Mouse (Mus musculus) intestine, postnatal 0 days (tissue): ENCODE results near the gene Trim80. TPM values are rescaled to one million over a fixed set of nuclear protein-coding genes. Genes with fewer than 3 reads are reported as not detected.
A peak's percentile ranks its signal among the peaks of the same experiment; 100 is the strongest.

Experiments
- ATAC-seq: fragments of 200-750 bp; cut with Nextera tagmentation; 2 replicates; pipeline ENCODE4 v1.8.0; 2017; ENCODE audit warnings: mild to moderate bottlenecking, moderate TSS enrichment, moderate library complexity
- H3K27ac ChIP-seq: fragments of 300-500 bp; sonication (generic); 2 replicates; pipeline ENCODE4 v1.5.1; 2014; ENCODE audit warnings: mild to moderate bottlenecking, low read depth, low read length, moderate library complexity
- H3K27me3 ChIP-seq: fragments of 300-500 bp; sonication (generic); replicated peaks from 2 replicates; pipeline ENCODE4 v1.6.1; 2014; ENCODE audit warnings: low read length, mixed read lengths; ENCODE audit not compliant: control insufficient read depth, insufficient read depth
- H3K36me3 ChIP-seq: fragments of 300-500 bp; sonication (generic); 2 replicates; pipeline ENCODE4 v1.6.1; 2014; ENCODE audit warnings: mild to moderate bottlenecking, moderate library complexity; ENCODE audit not compliant: control insufficient read depth, insufficient read depth
- H3K4me1 ChIP-seq: fragments of 300-500 bp; sonication (generic); replicated peaks from 2 replicates; pipeline ENCODE4 v1.6.1; 2014; ENCODE audit warnings: antibody characterized with exemption, low read length, mixed read lengths; ENCODE audit not compliant: control insufficient read depth, insufficient read depth
- H3K4me2 ChIP-seq: fragments of 300-500 bp; sonication (generic); replicated peaks from 2 replicates; pipeline ENCODE4 v1.6.1; 2014; ENCODE audit warnings: low read depth, mild to moderate bottlenecking, moderate library complexity
- H3K4me3 ChIP-seq: fragments of 300-500 bp; sonication (generic); 2 replicates; pipeline ENCODE4 v1.5.1; 2014; ENCODE audit warnings: low read depth, low read length
- H3K9ac ChIP-seq: fragments of 300-500 bp; sonication (generic); 2 replicates; pipeline ENCODE4 v1.6.1; 2014; ENCODE audit warnings: mild to moderate bottlenecking, low read depth, low read length
- H3K9me3 ChIP-seq: fragments of 300-500 bp; sonication (generic); 2 replicates; pipeline ENCODE4 v1.6.1; 2016; ENCODE audit warnings: mixed run types; ENCODE audit not compliant: control insufficient read depth
- CTCF ChIP-seq: sonication (generic); IDR thresholded peaks from 2 replicates; pipeline ENCODE4 v1.5.1; 2016; ENCODE audit warnings: low read depth, mild to moderate bottlenecking, control low read depth, antibody characterized with exemption, moderate library complexity
- WGBS: fragments of 180-500 bp; shearing (Covaris S2); extraction: QIAGEN DNeasy Blood & Tissue Kit; methylation state at CpG from one replicate; pipeline ENCODE4 v1.1.7; 2014; 5-methylcytosine and 5-hydroxymethylcytosine counted together
- polyA plus RNA-seq: library from polyadenylated mRNA; unstranded; fragments of >200 nt; fragmentation: Nextera tagmentation; extraction: Ambion mirVana; gene quantifications from 2 replicates; pipeline ENCODE4 v1.2.1, GENCODE M21; 2015

Gene Trim80
- polyA plus RNA-seq, 1 experiment from 2014 or later, result 1.1 TPM

DNA sequence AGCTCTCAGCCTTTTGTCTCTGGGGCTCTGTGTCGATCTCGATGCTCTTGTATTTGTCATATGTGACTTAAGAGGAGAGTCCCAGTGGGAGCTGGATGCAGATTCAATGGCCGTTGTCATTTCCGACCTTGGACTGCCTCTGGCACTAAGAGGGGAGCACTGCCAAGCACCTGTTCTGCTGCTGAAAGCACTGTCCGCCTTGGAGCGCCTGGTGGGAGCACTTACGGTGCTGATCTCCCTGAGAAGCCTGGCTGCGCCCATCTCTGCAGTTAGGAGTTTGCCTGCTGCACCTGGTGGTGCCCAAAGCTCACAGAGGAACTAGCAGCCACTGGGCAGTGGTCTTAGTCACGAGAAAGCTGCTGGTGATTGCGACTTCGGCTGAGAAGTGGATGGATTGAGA lies 42.9 kb downstream of the Trim80 start:
- ATAC-seq, result no peak
- 76% methylated on average over 11 of the region's 11 CpGs for WGBS
- H3K36me3 ChIP-seq, result peaks cover 16% of the 10 kb centered on the region; the same call in 1 of the 2 replicates
- no peak overlapping the region for H3K4me2 ChIP-seq
- no peak for TF ChIP-seq CTCF
- H3K4me3 ChIP-seq, result no peak overlapping the region
- H3K27me3 ChIP-seq, result no peaks in the 10 kb centered on the region
- no peaks in the 10 kb centered on the region for H3K4me1 ChIP-seq
- H3K9ac ChIP-seq, result no peak overlapping the region
- no peaks in the 10 kb centered on the region for H3K9me3 ChIP-seq
- no peak overlapping the region for H3K27ac ChIP-seq

DNA sequence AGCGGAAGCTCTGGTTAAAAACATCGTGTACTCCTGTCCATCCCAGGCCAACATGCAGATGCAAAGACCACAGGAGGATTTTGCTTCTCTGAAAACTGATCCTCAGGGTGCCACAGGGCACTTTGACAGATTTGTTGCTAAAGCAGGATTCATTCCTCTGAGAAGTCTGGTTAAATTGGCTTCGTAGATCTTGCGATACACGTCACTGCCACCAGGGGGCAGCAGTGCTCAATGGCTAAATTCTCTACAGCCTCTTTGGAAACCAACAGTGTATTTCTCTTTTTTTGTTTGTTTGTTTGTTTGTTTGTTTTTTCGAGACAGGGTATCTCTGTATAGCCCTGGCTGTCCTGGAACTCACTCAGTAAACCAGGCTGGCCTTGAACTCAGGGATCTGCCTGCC lies 43.4 kb downstream of the Trim80 start:
- 19% methylated on average over 6 of the region's 6 CpGs for WGBS

DNA sequence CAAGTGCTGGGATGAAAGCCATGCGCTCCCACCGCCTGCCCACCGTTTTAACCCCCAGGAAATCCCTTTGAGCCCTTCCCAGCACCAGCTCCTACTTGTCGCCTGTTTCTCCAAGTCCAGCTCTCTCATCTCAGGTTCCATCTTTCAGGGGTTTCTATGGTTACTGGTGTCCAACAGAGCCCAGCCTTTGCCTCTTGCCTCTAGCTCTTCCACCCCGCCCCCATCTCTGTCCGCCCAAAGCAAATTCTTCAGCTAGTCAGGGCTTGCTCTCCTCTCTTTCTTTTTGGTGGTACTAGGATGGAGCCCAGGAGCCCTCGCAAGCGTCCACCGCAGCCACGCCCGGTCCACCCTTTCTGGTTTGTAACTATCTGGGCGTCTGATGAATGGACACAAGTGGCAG lies 44.8 kb downstream of the Trim80 start:
- no peaks in the 10 kb centered on the region for H3K27me3 ChIP-seq
- no peak overlapping the region for H3K9ac ChIP-seq
- H3K4me3 ChIP-seq, result no peak overlapping the region
- H3K4me1 ChIP-seq, result no peaks in the 10 kb centered on the region
- ATAC-seq, result no peak
- TF ChIP-seq CTCF, result no peak
- 82% methylated on average over 12 of the region's 12 CpGs for WGBS
- no peaks in the 10 kb centered on the region for H3K9me3 ChIP-seq
- H3K36me3 ChIP-seq, result peaks cover 26% of the 10 kb centered on the region; the same call in 1 of the 2 replicates
- H3K4me2 ChIP-seq, result no peak overlapping the region
- H3K27ac ChIP-seq, result no peak overlapping the region

More for the DNA sequence above, 43.4 kb downstream of the Trim80 start:
- Histone ChIP-seq H3K9ac (no peak overlapping the region), H3K27ac (no peak overlapping the region), H3K4me2 (no peak overlapping the region), H3K27me3 (no peaks in the 10 kb centered on the region), H3K4me1 (no peaks in the 10 kb centered on the region), H3K4me3 (no peak overlapping the region), H3K9me3 (no peaks in the 10 kb centered on the region), H3K36me3 (peaks cover 20% of the 10 kb centered on the region; the same call in 1 of the 2 replicates)
- no peak for ATAC-seq
- TF ChIP-seq CTCF, result peak; percentile 95

DNA sequence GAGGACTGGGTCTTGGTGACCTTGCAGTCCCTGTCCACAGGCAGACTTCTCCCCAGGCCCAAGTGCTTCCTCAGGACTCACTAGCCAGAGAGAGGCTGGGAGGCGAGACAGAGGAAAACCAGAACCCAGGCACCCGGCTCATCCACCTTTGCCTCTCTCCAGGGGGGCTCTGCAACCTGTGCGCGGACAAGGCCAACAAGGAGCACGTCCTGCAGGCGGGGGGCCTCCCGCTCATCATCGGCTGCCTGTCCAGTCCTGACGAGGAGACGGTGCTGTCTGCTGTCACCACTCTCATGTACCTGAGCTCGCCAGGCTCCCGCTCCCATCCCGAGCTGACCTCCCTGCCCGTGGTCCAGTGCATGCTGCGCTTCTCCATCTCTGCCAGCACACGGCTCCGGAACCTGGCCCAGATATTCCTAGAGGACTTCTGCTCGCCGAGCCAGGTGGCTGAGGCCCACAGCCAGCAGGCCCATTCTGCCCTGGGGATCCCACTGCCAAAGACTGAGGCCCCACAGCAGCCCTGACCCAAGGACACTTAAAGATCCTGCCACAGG lies 48.3 kb downstream of the Trim80 start:
- no peak overlapping the region for H3K4me3 ChIP-seq
- no peak overlapping the region for H3K27ac ChIP-seq
- no peak overlapping the region for H3K9ac ChIP-seq
- TF ChIP-seq CTCF, result no peak
- 86% methylated on average over 19 of the region's 19 CpGs for WGBS
- peaks cover 23% of the 10 kb centered on the region; the same call in 1 of the 2 replicates for H3K36me3 ChIP-seq
- no peak for ATAC-seq
- no peaks in the 10 kb centered on the region; the same call in 1 of the 2 replicates for H3K4me1 ChIP-seq
- no peak overlapping the region for H3K4me2 ChIP-seq
- H3K9me3 ChIP-seq, result no peaks in the 10 kb centered on the region
- H3K27me3 ChIP-seq, result no peaks in the 10 kb centered on the region

DNA sequence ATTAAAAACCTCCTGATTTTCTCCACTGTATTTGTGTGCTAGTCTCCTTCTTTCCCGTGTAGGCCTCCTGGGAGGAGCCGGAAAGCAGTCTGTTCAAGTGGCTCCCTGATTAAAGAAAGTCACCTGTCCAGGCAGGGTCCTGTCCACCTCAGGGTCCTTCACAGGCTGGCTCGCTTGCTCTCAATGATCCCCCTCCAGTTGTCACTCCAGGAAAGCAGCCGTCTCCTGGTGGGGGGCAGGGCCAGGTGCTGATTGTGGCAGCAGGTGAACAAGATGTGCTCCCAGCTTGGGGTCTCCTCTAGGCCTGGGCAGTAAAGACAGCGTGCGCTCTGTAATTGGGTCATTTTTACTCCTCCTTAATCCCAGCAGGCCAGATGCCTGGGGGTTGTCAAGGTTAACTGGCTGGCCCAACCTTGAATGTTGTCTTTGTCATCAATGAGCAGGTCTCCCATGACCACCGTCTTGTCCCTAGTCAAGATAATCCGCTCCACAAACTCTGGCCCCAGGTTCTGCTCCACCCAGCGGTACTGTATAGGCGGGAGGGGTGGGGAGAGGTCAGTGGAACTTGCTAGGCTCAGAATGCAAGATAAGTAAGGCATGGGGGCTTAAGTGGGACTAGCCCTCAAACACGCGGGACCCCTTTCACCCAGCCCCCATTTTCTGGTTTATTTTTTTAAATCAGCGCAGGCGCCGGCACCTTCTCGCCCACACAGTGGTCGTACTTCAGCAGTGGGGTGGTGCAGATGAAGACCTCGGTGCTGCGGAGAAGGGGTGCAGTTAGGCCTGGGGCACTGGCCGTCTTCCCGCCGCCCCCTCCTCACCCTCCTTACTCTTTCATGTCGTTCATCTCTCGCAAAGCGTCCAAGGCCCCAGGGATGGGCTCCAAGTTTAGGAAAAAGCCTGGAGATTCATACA lies 50.4 kb downstream of the Trim80 start:
- H3K4me2 ChIP-seq, result peak overlapping the region; percentile 83
- no peak for TF ChIP-seq CTCF
- H3K27ac ChIP-seq, result 0 out of 2 replicates have a peak overlapping the region, but pooled peaks have one; percentile 82
- no peaks in the 10 kb centered on the region; the same call in 1 of the 2 replicates for H3K4me1 ChIP-seq
- H3K9ac ChIP-seq, result peak overlapping the region; percentile 74
- WGBS, result 18% methylated on average over 25 of the region's 25 CpGs
- no peaks in the 10 kb centered on the region for H3K27me3 ChIP-seq
- peak; percentile 9; the same call in 1 of the 2 replicates for ATAC-seq
- H3K4me3 ChIP-seq, result peak overlapping the region; percentile 67
- no peaks in the 10 kb centered on the region for H3K9me3 ChIP-seq
- H3K36me3 ChIP-seq, result peaks cover 19% of the 10 kb centered on the region; the same call in 1 of the 2 replicates

DNA sequence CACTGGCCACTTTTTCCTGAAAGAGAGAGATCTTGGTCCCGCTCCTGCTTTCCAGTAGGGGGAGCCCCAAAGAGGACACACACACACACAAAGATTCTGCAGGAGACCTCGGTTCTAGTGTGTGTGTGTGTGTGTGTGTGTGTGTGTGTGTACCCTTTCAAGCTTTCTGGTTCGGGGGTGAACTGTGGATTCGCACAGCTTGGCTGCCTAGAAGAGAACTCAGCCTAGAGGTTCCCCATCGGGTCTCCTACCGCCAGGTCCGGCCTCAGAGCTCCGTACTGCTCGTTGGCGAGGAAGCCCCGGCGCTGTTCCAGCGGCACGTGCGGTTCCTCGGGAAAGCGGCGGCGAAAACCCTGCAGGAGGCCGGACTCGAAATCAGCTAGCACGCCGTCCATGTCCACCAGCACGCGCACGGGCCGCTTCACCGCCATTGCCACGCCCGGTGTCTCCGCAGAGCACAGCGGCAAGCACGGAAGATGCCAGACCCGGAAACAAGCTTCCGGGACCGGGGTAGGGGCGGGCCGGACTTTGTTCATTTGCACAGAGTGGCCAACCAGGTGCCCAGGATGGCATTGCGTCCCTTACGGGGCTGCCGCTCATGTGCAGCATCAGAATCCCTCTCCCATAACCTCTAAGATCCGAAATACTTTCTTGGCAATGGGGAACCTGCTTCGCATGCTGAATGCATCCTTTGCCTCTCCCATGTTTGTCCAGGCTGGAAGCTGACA lies 51.2 kb downstream of the Trim80 start, which contains the start of gene Nt5c:
TSS of gene Nt5c (minus strand) at position 507 of the 728 bp plus-strand sequence.
- peak within 1 kb of the TSS; percentile 67 for H3K4me3 ChIP-seq
- H3K9me3 ChIP-seq, result no peaks in the 10 kb centered on the region
- peak; percentile 94 for ATAC-seq
- peak; percentile 88 for TF ChIP-seq CTCF
- H3K4me2 ChIP-seq, result peak within 1 kb of the TSS; percentile 83
- H3K36me3 ChIP-seq, result peaks cover 19% of the 10 kb centered on the region; the same call in 1 of the 2 replicates
- peak within 1 kb of the TSS; percentile 74 for H3K9ac ChIP-seq
- no peaks in the 10 kb centered on the region for H3K27me3 ChIP-seq
- peak within 1 kb of the TSS; percentile 82 for H3K27ac ChIP-seq
- no peaks in the 10 kb centered on the region; the same call in 1 of the 2 replicates for H3K4me1 ChIP-seq
- under 1% methylated on average over 43 of the region's 43 CpGs for WGBS
